Mouse (Mus musculus) neural tube, embryonic 13.5 days (tissue): ENCODE data around the gene Dbndd2. TPM values are rescaled to one million over a fixed set of nuclear protein-coding genes. Genes with fewer than 3 reads are reported as not detected.

ENCODE experiments used
- ATAC-seq: fragments of 200-750 bp; cut with Nextera tagmentation; 2 replicates; pipeline ENCODE4 v1.8.0; 2017; ENCODE audit warnings: low read depth, mild to moderate bottlenecking, moderate TSS enrichment, moderate library complexity
- H3K27ac ChIP-seq: fragments of 300-500 bp; sonication (generic); replicated peaks from 2 replicates; pipeline ENCODE4 v1.5.1; 2015; ENCODE audit warnings: moderate library complexity, mild to moderate bottlenecking, inconsistent platforms
- H3K27me3 ChIP-seq: fragments of 300-500 bp; sonication (generic); 2 replicates; pipeline ENCODE4 v1.6.1; 2015; ENCODE audit warnings: mild to moderate bottlenecking, inconsistent platforms
- H3K36me3 ChIP-seq: fragments of 300-500 bp; sonication (generic); 2 replicates; pipeline ENCODE4 v1.6.1; 2015; ENCODE audit warnings: mild to moderate bottlenecking, inconsistent platforms
- H3K4me1 ChIP-seq: fragments of 300-500 bp; sonication (generic); replicated peaks from 2 replicates; pipeline ENCODE4 v1.6.1; 2015; ENCODE audit warnings: inconsistent platforms
- H3K4me2 ChIP-seq: fragments of 300-500 bp; sonication (generic); 2 replicates; pipeline ENCODE4 v1.6.1; 2015; ENCODE audit warnings: inconsistent platforms, mild to moderate bottlenecking, moderate library complexity
- H3K4me3 ChIP-seq: fragments of 300-500 bp; sonication (generic); 2 replicates; pipeline ENCODE4 v1.5.1; 2015; ENCODE audit warnings: mild to moderate bottlenecking, inconsistent platforms
- H3K9ac ChIP-seq: fragments of 300-500 bp; sonication (generic); 2 replicates; pipeline ENCODE4 v1.6.1; 2015; ENCODE audit warnings: moderate library complexity, mild to moderate bottlenecking, inconsistent platforms
- H3K9me3 ChIP-seq: fragments of 300-500 bp; sonication (generic); 2 replicates; pipeline ENCODE4 v1.6.1; 2016; ENCODE audit warnings: inconsistent platforms
- WGBS: fragments of 180-500 bp; shearing (Covaris S2); methylation state at CpG from one replicate; pipeline ENCODE4 v1.1.7; 2015; 5-methylcytosine and 5-hydroxymethylcytosine counted together
- polyA plus RNA-seq: library from polyadenylated mRNA; unstranded; fragments of >200 nt; fragmentation: Nextera tagmentation; extraction: Ambion mirVana; gene quantifications from 2 replicates; pipeline ENCODE4 v1.2.1, GENCODE M21; 2015

Dbndd2 gene
- 10.3 and 11.9 TPM in 2 replicates for polyA plus RNA-seq

DNA sequence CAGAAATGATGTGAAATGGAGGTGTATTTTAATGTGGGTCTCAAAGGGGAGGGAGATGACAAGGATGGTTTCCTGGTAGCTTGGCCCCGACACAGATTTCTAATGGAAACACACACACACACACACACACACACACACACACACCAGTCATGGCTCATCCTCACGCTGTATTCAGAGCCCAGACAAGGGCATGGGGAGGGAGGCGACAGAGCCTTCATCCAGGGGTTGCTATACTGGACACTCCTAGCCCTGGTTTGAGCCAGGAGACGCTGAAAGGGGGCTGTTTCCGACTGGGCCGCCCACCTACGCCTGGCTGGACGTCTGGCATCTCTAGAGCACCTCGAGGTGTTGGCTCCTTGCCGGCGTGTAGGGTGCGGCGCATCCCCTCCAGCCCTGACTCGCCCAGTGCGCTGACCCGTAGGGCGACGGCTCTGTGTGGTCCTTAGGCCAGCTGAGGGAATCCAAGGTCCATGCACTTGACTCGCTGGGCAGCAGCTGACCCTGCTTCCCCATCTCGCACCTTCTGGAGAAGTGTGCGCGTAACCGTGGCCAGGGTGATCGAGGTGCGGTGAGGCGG lies at the start of gene Dbndd2:
TSS of gene Dbndd2 (plus strand) at position 426 of the 577 bp plus-strand sequence.
- Histone ChIP-seq H3K4me2 (peak within 1 kb of the TSS; percentile 100), H3K9me3 (no peaks in the 10 kb centered on the region), H3K27ac (no peak within 1 kb of the TSS), H3K4me3 (peak within 1 kb of the TSS; percentile 71), H3K9ac (peak within 1 kb of the TSS; percentile 78), H3K36me3 (peaks cover 9% of the 10 kb centered on the region), H3K4me1 (peaks cover 21% of the 10 kb centered on the region), H3K27me3 (peaks cover 27% of the 10 kb centered on the region)
- WGBS = 2% methylated on average over 26 of the region's 26 CpGs
- ATAC-seq = peak; percentile 60

DNA sequence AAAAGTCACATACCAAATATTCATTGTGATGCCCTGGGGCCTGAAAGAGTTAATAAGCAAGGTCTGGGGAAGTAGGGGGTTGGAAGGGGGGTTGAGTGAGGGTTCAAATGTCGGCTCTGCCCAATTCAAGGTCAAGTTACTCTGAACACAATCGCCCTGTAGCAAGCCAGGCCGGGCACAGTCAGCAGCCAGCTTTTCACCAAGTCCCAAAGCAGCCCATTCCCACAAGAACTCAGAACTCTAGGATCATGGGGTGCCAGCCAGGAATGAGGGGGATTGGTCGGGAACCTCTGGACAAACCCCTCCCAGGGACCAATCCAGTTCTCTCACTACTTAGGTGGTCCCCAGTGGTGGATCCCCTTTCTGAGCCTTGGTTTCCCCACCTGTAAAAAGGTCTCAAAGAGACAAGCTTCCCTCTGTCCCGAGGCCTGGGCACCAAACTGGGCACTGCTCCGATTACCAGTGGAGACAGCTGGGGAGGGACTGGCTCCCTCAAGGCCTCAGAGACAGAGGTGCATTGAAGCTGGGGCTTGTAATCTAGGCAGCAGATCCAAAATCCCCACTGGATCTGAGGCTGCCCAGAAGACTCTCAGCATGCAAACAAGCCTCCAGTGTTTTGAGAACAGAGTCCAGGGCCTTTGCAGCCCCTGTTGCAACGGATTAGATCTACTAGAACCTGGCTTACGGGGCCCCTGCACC lies 49.5 kb upstream of the Dbndd2 start:
- H3K4me3 ChIP-seq = no peak overlapping the region
- H3K4me1 ChIP-seq = peaks cover 10% of the 10 kb centered on the region; the same call in 1 of the 2 replicates
- no peaks in the 10 kb centered on the region for H3K9me3 ChIP-seq
- no peaks in the 10 kb centered on the region for H3K36me3 ChIP-seq
- H3K4me2 ChIP-seq = no peak overlapping the region
- peaks cover 9% of the 10 kb centered on the region for H3K27me3 ChIP-seq
- ATAC-seq = no peak
- WGBS = 27% methylated on average over 8 of the region's 8 CpGs
- H3K27ac ChIP-seq = no peak overlapping the region
- no peak overlapping the region for H3K9ac ChIP-seq

DNA sequence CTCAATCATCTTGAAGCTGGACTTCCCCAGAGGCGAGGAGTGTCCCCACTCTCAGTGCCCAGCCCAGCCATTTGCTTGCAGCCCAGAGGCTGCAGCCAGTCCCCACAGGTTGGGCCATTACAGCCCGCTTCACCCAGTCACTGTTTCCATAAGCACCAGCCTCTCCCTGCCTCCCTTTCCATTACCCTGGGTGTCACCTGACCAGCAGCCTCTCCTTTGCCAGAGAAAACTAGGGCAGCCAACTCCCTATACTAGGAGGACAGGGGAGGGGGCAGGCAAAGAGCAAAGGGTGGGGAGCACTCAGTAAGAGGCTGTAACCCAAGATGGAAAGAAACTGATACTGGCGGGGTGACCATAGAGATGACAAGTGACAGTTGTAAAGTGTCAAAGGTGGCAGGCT lies 48.9 kb upstream of the Dbndd2 start:
- peaks cover 15% of the 10 kb centered on the region for H3K27me3 ChIP-seq
- no peak overlapping the region for H3K4me3 ChIP-seq
- H3K9me3 ChIP-seq = no peaks in the 10 kb centered on the region
- no peak for ATAC-seq
- H3K9ac ChIP-seq = no peak overlapping the region
- H3K4me1 ChIP-seq = peaks cover 15% of the 10 kb centered on the region; the same call in 1 of the 2 replicates
- H3K36me3 ChIP-seq = no peaks in the 10 kb centered on the region
- H3K4me2 ChIP-seq = no peak overlapping the region
- WGBS = 55% methylated on average over 3 of the region's 3 CpGs
- no peak overlapping the region for H3K27ac ChIP-seq

- H3K4me1 ChIP-seq = peaks cover 18% of the 10 kb centered on the region
- 70% methylated on average over 6 of the region's 6 CpGs for WGBS
- H3K27me3 ChIP-seq = peaks cover 22% of the 10 kb centered on the region
- no peaks in the 10 kb centered on the region for H3K9me3 ChIP-seq
- no peak overlapping the region for H3K4me3 ChIP-seq
- no peak overlapping the region for H3K4me2 ChIP-seq
- H3K27ac ChIP-seq = no peak overlapping the region
- no peaks in the 10 kb centered on the region for H3K36me3 ChIP-seq
- ATAC-seq = no peak
- no peak overlapping the region for H3K9ac ChIP-seq
Observed at GRCm38 (mm10) chr2:164437710-164438109, 48.2 kb upstream of the Dbndd2 start.

DNA sequence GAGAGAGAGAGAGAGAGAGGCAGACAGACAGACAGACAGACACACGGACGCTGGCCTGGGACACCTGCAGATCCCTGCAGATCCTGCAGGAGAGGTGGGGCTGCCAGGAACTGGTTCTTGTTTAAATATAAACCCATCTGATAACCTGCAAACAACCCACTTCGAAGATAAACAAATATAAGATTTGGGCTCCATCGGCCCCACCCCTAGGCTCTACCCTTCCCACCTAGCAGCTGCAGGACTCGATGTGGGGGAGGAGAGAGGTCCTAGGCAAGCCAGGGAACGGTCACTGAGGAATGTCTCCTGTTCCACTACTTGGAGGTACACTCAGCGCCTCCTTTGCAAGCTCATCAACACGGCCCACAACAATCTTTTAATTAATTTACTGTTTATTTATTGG lies 47.6 kb upstream of the Dbndd2 start:
- H3K4me2 ChIP-seq = no peak overlapping the region
- no peak overlapping the region for H3K27ac ChIP-seq
- no peak overlapping the region for H3K9ac ChIP-seq
- 57% methylated on average over 8 of the region's 8 CpGs for WGBS
- H3K36me3 ChIP-seq = no peaks in the 10 kb centered on the region
- peaks cover 20% of the 10 kb centered on the region for H3K4me1 ChIP-seq
- no peaks in the 10 kb centered on the region for H3K9me3 ChIP-seq
- H3K4me3 ChIP-seq = no peak overlapping the region
- peaks cover 22% of the 10 kb centered on the region for H3K27me3 ChIP-seq
- ATAC-seq = no peak

GRCm38 (mm10) chr2:164439001-164439421 lies 46.9 kb upstream of the Dbndd2 start:
- H3K9ac ChIP-seq = no peak overlapping the region
- WGBS = 72% methylated on average over 3 of the region's 3 CpGs
- no peak for ATAC-seq

GRCm38 (mm10) chr2:164440314-164440713 lies 45.6 kb upstream of the Dbndd2 start:
- Histone ChIP-seq H3K36me3 (no peaks in the 10 kb centered on the region), H3K4me3 (no peak overlapping the region), H3K9ac (no peak overlapping the region), H3K27ac (no peak overlapping the region), H3K4me2 (no peak overlapping the region), H3K9me3 (no peaks in the 10 kb centered on the region), H3K27me3 (peaks cover 22% of the 10 kb centered on the region), H3K4me1 (peaks cover 26% of the 10 kb centered on the region)
- WGBS = 86% methylated on average over 5 of the region's 5 CpGs
- no peak for ATAC-seq

More at GRCm38 (mm10) chr2:164439001-164439421, 46.9 kb upstream of the Dbndd2 start:
- Histone ChIP-seq H3K27me3 (peaks cover 22% of the 10 kb centered on the region), H3K4me3 (no peak overlapping the region), H3K9me3 (no peaks in the 10 kb centered on the region), H3K36me3 (no peaks in the 10 kb centered on the region), H3K4me2 (no peak overlapping the region), H3K4me1 (peaks cover 26% of the 10 kb centered on the region), H3K27ac (no peak overlapping the region)

DNA sequence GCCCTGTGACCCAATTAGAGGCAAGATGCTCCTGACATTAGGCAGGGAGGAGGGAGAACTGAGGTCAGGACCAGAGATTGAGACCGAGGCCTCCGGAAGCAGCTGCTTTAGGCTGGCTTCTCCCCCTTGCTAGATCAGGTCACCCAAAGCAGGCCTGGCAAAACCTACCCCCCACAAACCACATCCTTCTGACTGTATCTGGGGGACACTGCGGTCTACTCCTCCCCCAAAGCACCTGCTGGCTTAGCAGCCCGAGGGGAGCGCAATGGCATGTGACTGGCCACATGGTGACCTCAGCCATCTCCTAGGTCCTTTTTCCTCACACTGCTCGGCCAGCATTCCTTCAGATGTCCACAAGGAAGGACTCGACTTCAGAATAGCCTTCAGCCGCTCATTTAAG lies 44.8 kb upstream of the Dbndd2 start:
- peaks cover 26% of the 10 kb centered on the region for H3K4me1 ChIP-seq
- H3K27ac ChIP-seq = no peak overlapping the region
- H3K4me2 ChIP-seq = no peak overlapping the region
- ATAC-seq = no peak
- H3K4me3 ChIP-seq = no peak overlapping the region
- 40% methylated on average over 8 of the region's 8 CpGs for WGBS
- H3K36me3 ChIP-seq = no peaks in the 10 kb centered on the region
- no peaks in the 10 kb centered on the region for H3K9me3 ChIP-seq
- no peak overlapping the region for H3K9ac ChIP-seq
- H3K27me3 ChIP-seq = peaks cover 22% of the 10 kb centered on the region

GRCm38 (mm10) chr2:164441731-164442130 lies 44.2 kb upstream of the Dbndd2 start:
- no peak for ATAC-seq
- H3K36me3 ChIP-seq = no peaks in the 10 kb centered on the region
- H3K4me1 ChIP-seq = peaks cover 26% of the 10 kb centered on the region
- peak overlapping the region; percentile 51 for H3K4me3 ChIP-seq
- H3K9me3 ChIP-seq = no peaks in the 10 kb centered on the region
- peak overlapping the region; percentile 71; the same call in 1 of the 2 replicates for H3K9ac ChIP-seq
- H3K4me2 ChIP-seq = peak overlapping the region; percentile 92
- 18% methylated on average over 7 of the region's 7 CpGs for WGBS
- peaks cover 22% of the 10 kb centered on the region for H3K27me3 ChIP-seq
- H3K27ac ChIP-seq = no peak overlapping the region

DNA sequence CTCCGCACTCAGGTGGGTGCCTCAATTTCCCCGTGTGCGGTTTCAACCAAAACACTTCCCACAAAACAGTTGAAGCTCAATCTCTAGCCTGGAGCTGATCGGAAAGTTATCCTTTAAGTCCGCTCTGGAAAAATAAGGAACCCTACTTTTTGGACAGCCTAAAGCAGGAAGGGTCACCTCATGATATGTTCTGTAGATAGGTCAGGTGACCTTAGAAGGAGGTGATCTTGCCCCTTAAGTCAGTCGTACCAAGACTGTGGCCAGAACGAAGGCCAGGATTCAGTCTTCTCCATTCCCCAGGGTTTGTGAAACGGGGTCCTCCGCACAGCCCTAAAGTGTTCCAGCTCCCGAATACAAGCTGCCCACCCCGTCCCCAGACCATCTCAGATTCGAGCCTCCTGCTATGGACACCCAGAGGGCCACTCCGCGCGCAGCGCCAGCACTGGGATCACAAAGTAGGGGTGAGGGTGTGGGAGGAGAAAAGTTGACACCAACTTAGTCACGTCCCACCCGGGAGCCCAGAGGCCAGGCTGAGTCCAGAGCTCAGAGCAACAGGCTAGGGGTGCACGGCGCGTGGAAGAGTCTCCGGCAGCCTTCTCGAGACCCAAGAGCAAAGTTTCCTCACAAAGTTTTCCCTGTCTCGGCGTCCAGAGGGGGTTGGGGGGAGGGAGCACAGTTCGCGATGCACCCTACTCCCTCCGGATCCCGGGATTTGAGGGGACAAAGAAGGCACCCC lies 43.4 kb upstream of the Dbndd2 start:
- 2% methylated on average over 29 of the region's 29 CpGs for WGBS
- Histone ChIP-seq H3K9ac (peak overlapping the region; percentile 71), H3K4me2 (peak overlapping the region; percentile 92), H3K9me3 (no peaks in the 10 kb centered on the region), H3K4me1 (peaks cover 26% of the 10 kb centered on the region), H3K27me3 (peaks cover 22% of the 10 kb centered on the region), H3K27ac (no peak overlapping the region), H3K36me3 (no peaks in the 10 kb centered on the region), H3K4me3 (peak overlapping the region; percentile 51)
- ATAC-seq = peak; percentile 64

- H3K4me2 ChIP-seq = peak overlapping the region; percentile 92
- under 1% methylated on average over 26 of the region's 26 CpGs for WGBS
- H3K9me3 ChIP-seq = no peaks in the 10 kb centered on the region
- no peaks in the 10 kb centered on the region for H3K36me3 ChIP-seq
- peak overlapping the region; percentile 71 for H3K9ac ChIP-seq
- H3K27me3 ChIP-seq = peaks cover 22% of the 10 kb centered on the region
- H3K27ac ChIP-seq = no peak overlapping the region
- peak overlapping the region; percentile 51 for H3K4me3 ChIP-seq
- peak; percentile 89 for ATAC-seq
- H3K4me1 ChIP-seq = peaks cover 26% of the 10 kb centered on the region
Observed at GRCm38 (mm10) chr2:164443051-164443437, 42.9 kb upstream of the Dbndd2 start.

GRCm38 (mm10) chr2:164443460-164444000 lies 42.4 kb upstream of the Dbndd2 start, which contains the start of gene Sdc4:
Gene Sdc4 (minus strand): TSS chr2:164443887.
- Histone ChIP-seq H3K4me2 (peak within 1 kb of the TSS; percentile 92), H3K27me3 (peaks cover 22% of the 10 kb centered on the region), H3K4me3 (peak within 1 kb of the TSS; percentile 51), H3K9me3 (no peaks in the 10 kb centered on the region), H3K9ac (peak within 1 kb of the TSS; percentile 71), H3K4me1 (peaks cover 26% of the 10 kb centered on the region), H3K36me3 (no peaks in the 10 kb centered on the region), H3K27ac (no peak within 1 kb of the TSS)
- WGBS = 5% methylated on average over 18 of the region's 18 CpGs
- ATAC-seq = peak; percentile 44; the same call in 1 of the 2 replicates
